Mouse (Mus musculus): ENCODE results near the gene Arhgef1. TPM values are rescaled to one million over a fixed set of nuclear protein-coding genes. Genes with fewer than 3 reads are reported as not detected.

Arhgef1 gene
- total and polyA plus RNA-seq, 3 experiments: 17.8 to 128 (median 37.8) TPM

- no peak for DNase-seq (ENCODE audit: extremely low read depth)
- peak overlapping the region; percentile 85 for H3K27ac ChIP-seq (ENCODE audit: insufficient read depth, low read depth)
- dilution Hi-C loops (cut with MboI; ENCODE audit: extremely low pct_ligation_motif_present, extremely low pct_unique_long_range_greater_than_20kb, low sequenced_read_pairs): no loop called here
- H3K9ac ChIP-seq (ENCODE audit: insufficient read depth, low read depth): peak overlapping the region; percentile 100
- no peaks in the 10 kb centered on the region for H3K9me3 ChIP-seq (replicated peaks; ENCODE audit: low read length)
- TF ChIP-seq MAX (IDR thresholded peaks at IDR 0.05; ENCODE audit: low read length): peak; percentile 93
- no peak for TF ChIP-seq NRF1 (IDR thresholded peaks at IDR 0.05; ENCODE audit: low read depth, low read length)
- TF ChIP-seq NELFE (IDR thresholded peaks at IDR 0.05; ENCODE audit: low read depth, low read length): peak; percentile 17; the same call in 1 of the 2 replicates
- peak; percentile 30; the same call in 1 of the 2 replicates for TF ChIP-seq BHLHE40 (IDR thresholded peaks at IDR 0.05; ENCODE audit: low read depth, low read length)
- TF ChIP-seq MAZ (IDR thresholded peaks at IDR 0.05; ENCODE audit: low read depth, low read length): no peak
- peak; percentile 66 for TF ChIP-seq ZMIZ1 (IDR thresholded peaks at IDR 0.05; ENCODE audit: low read depth, low read length)
- TF ChIP-seq IRF4 (IDR thresholded peaks at IDR 0.05; ENCODE audit: low read depth, low read length): 0 out of 2 replicates have a peak, but pooled peaks have one; percentile 10
- TF ChIP-seq MAFK (IDR thresholded peaks at IDR 0.05; ENCODE audit: insufficient replicate concordance, low read length): no peak
- TF ChIP-seq CTCF (conservative IDR thresholded peaks at IDR 0.05 in 1 of 2, IDR thresholded peaks at IDR 0.05 in 1 of 2; ENCODE audit: low read depth in 2 of 2, low read length in 2 of 2): no peak
- TF ChIP-seq JUN (IDR thresholded peaks at IDR 0.05; ENCODE audit: insufficient read depth, low read depth, low read length): no peak
- TF ChIP-seq TCF12 (IDR thresholded peaks at IDR 0.05; ENCODE audit: low read depth, low read length): no peak
- no peak for TF ChIP-seq ZC3H11A (IDR thresholded peaks at IDR 0.05; ENCODE audit: low read depth, low read length)
- no peak; the same call in 1 of the 2 replicates for TF ChIP-seq USF1 (IDR thresholded peaks at IDR 0.05; ENCODE audit: low read depth, low read length)
- peak; percentile 67; the same call in 1 of the 2 replicates for TF ChIP-seq UBTF (IDR thresholded peaks at IDR 0.05; ENCODE audit: low read depth, low read length)
- peak; percentile 92 for TF ChIP-seq POLR2AphosphoS2 (IDR thresholded peaks at IDR 0.05; ENCODE audit: low read depth, low read length)
- no peak for TF ChIP-seq KAT2A (IDR thresholded peaks at IDR 0.05; ENCODE audit: insufficient replicate concordance, low read length)
- TF ChIP-seq RAD21 (IDR thresholded peaks at IDR 0.05; ENCODE audit: low read depth, low read length): no peak
- TF ChIP-seq MXI1 (IDR thresholded peaks at IDR 0.05; ENCODE audit: low read depth, low read length): peak; percentile 94
- no peak for TF ChIP-seq SMC3 (IDR thresholded peaks at IDR 0.05; ENCODE audit: low read depth, low read length)
- TF ChIP-seq EP300 (IDR thresholded peaks at IDR 0.05; ENCODE audit: low read length): no peak
- no peak for TF ChIP-seq USF2 (conservative IDR thresholded peaks at IDR 0.05; ENCODE audit: low read depth, low read length)
- no peak; the same call in 1 of the 2 replicates for TF ChIP-seq MEF2A (IDR thresholded peaks at IDR 0.05; ENCODE audit: borderline replicate concordance, low read depth, low read length)
- peak; percentile 52; the same call in 1 of the 2 replicates for TF ChIP-seq SIN3A (IDR thresholded peaks at IDR 0.05; ENCODE audit: low read length)
- TF ChIP-seq MYC (IDR thresholded peaks at IDR 0.05; ENCODE audit: low read depth, low read length): peak; percentile 61
- TF ChIP-seq HCFC1 (IDR thresholded peaks at IDR 0.05; ENCODE audit: low read depth, low read length): no peak
- no peak for TF ChIP-seq PAX5 (IDR thresholded peaks at IDR 0.05; ENCODE audit: low read length)
- no peak for TF ChIP-seq ZKSCAN1 (IDR thresholded peaks at IDR 0.05; ENCODE audit: borderline replicate concordance, low read depth, low read length)
- TF ChIP-seq CHD1 (IDR thresholded peaks at IDR 0.05; ENCODE audit: low read depth, low read length): peak; percentile 83
- no peak for TF ChIP-seq TBP (conservative IDR thresholded peaks at IDR 0.05; ENCODE audit: low read depth, low read length)
- TF ChIP-seq POLR2A (IDR thresholded peaks at IDR 0.05; ENCODE audit: low read depth, low read length): no peak; the same call in 1 of the 2 replicates
- TF ChIP-seq E2F4 (IDR thresholded peaks at IDR 0.05; ENCODE audit: insufficient replicate concordance, low read depth, low read length): no peak
- TF ChIP-seq ZNF384 (IDR thresholded peaks at IDR 0.05; ENCODE audit: low read depth, low read length): no peak
- no peak for TF ChIP-seq RCOR1 (conservative IDR thresholded peaks at IDR 0.05; ENCODE audit: low read depth, low read length)
- H3K4me3 ChIP-seq (replicated peaks in 1 of 3; ENCODE audit: low read depth in 2 of 3, low read length in 2 of 3, poor library complexity in 1 of 3): peak overlapping the region; percentile 99 to 100 (median 100)
- H3K27me3 ChIP-seq (replicated peaks): no peaks in the 10 kb centered on the region
- H3K4me2 ChIP-seq (ENCODE audit: insufficient read depth, low read depth, poor library complexity, severe bottlenecking): peak overlapping the region; percentile 94; the same call in 1 of the 2 replicates
- H3K4me1 ChIP-seq (ENCODE audit: control insufficient read depth in 1 of 2, insufficient read depth in 2 of 2): peaks cover 0 to 27% of the 10 kb centered on the region in 2 experiments; a peak in 2 of 4 replicates
- H3K36me3 ChIP-seq (replicated peaks in 1 of 2; ENCODE audit: control insufficient read depth in 1 of 2, insufficient read depth in 1 of 2, low read length in 1 of 2): peaks cover 43 to 50% of the 10 kb centered on the region in 2 experiments
- peaks cover 42% of the 10 kb centered on the region for H3K79me2 ChIP-seq (replicated peaks; ENCODE audit: control insufficient read depth, extremely low read depth, insufficient read depth, poor library complexity, severe bottlenecking)
- in situ Hi-C loops (cut with MboI; ENCODE audit: low pct_ligation_motif_present, low pct_unique_long_range_greater_than_20kb, low sequenced_read_pairs): loop anchor here (5.0 kb wide), 2 partner anchors 37 to 68 kb away; no protein-coding TSS in a partner anchor
These were observed 17.9 kb upstream of the Arhgef1 start for GRCm38 (mm10) chr7:24884693-24885291.

Data from CH12.LX (cell line).